Mouse (Mus musculus) heart, embryonic 11.5 days (tissue): ENCODE results near the gene 4931414P19Rik. TPM values are rescaled to one million over a fixed set of nuclear protein-coding genes. Genes with fewer than 3 reads are reported as not detected.

Source experiments
- ATAC-seq: fragments of 200-750 bp; cut with Nextera tagmentation; replicated peaks from 2 replicates; pipeline ENCODE4 v1.8.0; 2017; ENCODE audit warnings: moderate library complexity; ENCODE audit not compliant: insufficient number of reproducible peaks, low FRiP score, low TSS enrichment
- H3K27ac ChIP-seq: fragments of 300-500 bp; sonication (generic); 2 replicates; pipeline ENCODE4 v1.5.1; 2014; ENCODE audit warnings: mild to moderate bottlenecking, low read depth, low read length
- H3K27me3 ChIP-seq: fragments of 300-500 bp; sonication (generic); 2 replicates; pipeline ENCODE4 v1.6.1; 2014; ENCODE audit warnings: mild to moderate bottlenecking, low read length, mixed read lengths; ENCODE audit not compliant: control insufficient read depth, insufficient read depth
- H3K36me3 ChIP-seq: fragments of 300-500 bp; sonication (generic); 2 replicates; pipeline ENCODE4 v1.6.1; 2014; ENCODE audit warnings: mild to moderate bottlenecking, low read length, moderate library complexity, mixed read lengths; ENCODE audit not compliant: control insufficient read depth, insufficient read depth
- H3K4me1 ChIP-seq: fragments of 300-500 bp; sonication (generic); 2 replicates; pipeline ENCODE4 v1.6.1; 2014; ENCODE audit warnings: low read length; ENCODE audit not compliant: control insufficient read depth, insufficient read depth
- H3K4me2 ChIP-seq: fragments of 300-500 bp; sonication (generic); 2 replicates; pipeline ENCODE4 v1.6.1; 2014; ENCODE audit warnings: mild to moderate bottlenecking, moderate library complexity
- H3K4me3 ChIP-seq: fragments of 300-500 bp; sonication (generic); 2 replicates; pipeline ENCODE4 v1.5.1; 2014; ENCODE audit warnings: low read depth, low read length
- H3K9ac ChIP-seq: fragments of 300-500 bp; sonication (generic); 2 replicates; pipeline ENCODE4 v1.6.1; 2014; ENCODE audit warnings: mild to moderate bottlenecking, low read depth, low read length, moderate library complexity
- H3K9me3 ChIP-seq: fragments of 300-500 bp; sonication (generic); replicated peaks from 2 replicates; pipeline ENCODE4 v1.6.1; 2016; ENCODE audit warnings: low read length; ENCODE audit not compliant: control insufficient read depth
- WGBS: fragments of 180-500 bp; shearing (Covaris S2); extraction: QIAGEN DNeasy Blood & Tissue Kit; methylation state at CpG from one replicate; pipeline ENCODE4 v1.1.7; 2014; ENCODE audit not compliant: insufficient replicate concordance; 5-methylcytosine and 5-hydroxymethylcytosine counted together
- microRNA counts: library from miRNA; unstranded; fragments of <30 nt; microRNA quantifications from one replicate; lab custom pipeline; 2015
- microRNA-seq: library from miRNA; unstranded; fragments of <30 nt; microRNA quantifications from one replicate; pipeline ENCODE4, GENCODE M21; 2016; ENCODE audit warnings: borderline number of aligned reads
- polyA plus RNA-seq: library from polyadenylated mRNA; unstranded; fragments of >200 nt; fragmentation: Nextera tagmentation; extraction: Ambion mirVana; gene quantifications from 2 replicates; pipeline ENCODE4 v1.2.1, GENCODE M21; 2014

Gene 4931414P19Rik
- polyA plus RNA-seq, 1 experiment from 2014 or later = 4.5 TPM

DNA sequence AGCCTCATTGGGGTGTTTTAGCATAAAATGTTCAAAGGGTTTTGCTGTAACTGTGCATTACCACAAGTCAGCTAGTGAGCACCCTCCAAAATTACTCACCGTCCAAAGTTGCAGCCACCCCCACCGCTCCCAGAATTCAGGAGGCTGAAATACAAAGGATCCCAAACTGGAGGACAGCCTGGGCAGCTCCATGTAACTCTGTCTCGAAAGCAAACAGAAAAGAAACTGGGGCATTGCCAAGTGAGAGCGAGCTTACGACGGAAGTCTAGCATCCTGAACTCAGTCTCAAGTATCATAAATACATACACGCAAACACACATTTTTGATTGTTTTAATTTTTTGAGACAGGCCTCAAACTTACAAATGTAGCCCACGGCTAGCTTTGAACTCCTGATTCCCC is 48.5 kb downstream of the 4931414P19Rik start:
- Histone ChIP-seq H3K4me1 (peaks cover 4% of the 10 kb centered on the region; the same call in 1 of the 2 replicates), H3K9me3 (no peaks in the 10 kb centered on the region), H3K4me3 (no peak overlapping the region), H3K27me3 (no peaks in the 10 kb centered on the region), H3K9ac (no peak overlapping the region), H3K36me3 (no peaks in the 10 kb centered on the region), H3K27ac (no peak overlapping the region), H3K4me2 (no peak overlapping the region)
- no peak for ATAC-seq
- WGBS = 82% methylated on average over 8 of the region's 8 CpGs

DNA sequence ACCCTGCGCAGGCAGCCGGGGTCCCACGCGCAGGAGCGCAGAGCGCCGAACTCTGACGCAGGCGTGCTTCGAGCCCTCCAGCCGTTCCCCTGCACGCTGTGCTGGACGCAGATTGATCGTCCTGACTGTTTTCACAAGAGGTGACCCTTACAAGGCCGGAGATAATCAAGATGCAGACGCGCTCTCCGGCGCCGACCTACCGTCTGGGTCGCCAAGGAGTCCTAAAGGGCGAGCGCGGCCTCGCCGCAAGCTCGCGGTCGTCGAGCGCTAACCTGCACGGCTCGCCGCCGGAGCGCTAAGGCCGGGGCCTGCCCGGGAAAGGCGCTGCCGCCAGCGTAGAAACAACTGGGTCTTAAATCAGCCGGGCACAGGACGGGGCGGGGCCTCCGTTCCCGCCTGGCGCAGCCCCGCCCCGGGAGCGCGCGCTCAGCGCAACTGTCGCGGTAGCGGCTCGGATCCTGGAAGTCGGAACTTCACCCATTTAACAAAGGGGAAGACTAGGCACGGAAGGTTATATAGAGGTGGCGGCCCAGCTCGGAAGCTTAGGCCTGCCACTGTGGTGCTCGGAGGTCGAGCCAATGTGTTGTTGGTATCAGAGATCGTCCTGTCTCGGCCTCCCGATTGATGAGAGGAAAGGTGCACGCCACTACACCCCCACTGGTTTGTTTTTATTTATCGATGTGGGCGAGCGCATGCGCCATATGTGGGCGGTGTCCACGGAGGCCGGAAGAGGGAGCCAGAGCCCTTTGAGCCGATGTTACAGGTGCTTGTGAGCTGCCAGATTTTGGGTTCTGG is 51.6 kb downstream of the 4931414P19Rik start, which contains the start of gene Haus4:
Gene Haus4, minus strand, starts transcription at position 642 of the 795 bp plus-strand sequence.
- no peaks in the 10 kb centered on the region for H3K27me3 ChIP-seq
- peak within 1 kb of the TSS; percentile 65 for H3K4me3 ChIP-seq
- peak within 1 kb of the TSS; percentile 91 for H3K4me2 ChIP-seq
- peaks cover 4% of the 10 kb centered on the region; the same call in 1 of the 2 replicates for H3K4me1 ChIP-seq
- under 1% methylated on average over 76 of the region's 76 CpGs for WGBS
- no peaks in the 10 kb centered on the region for H3K9me3 ChIP-seq
- peak within 1 kb of the TSS; percentile 95 for H3K27ac ChIP-seq
- H3K36me3 ChIP-seq = peaks cover 10% of the 10 kb centered on the region
- peak within 1 kb of the TSS; percentile 90 for H3K9ac ChIP-seq
- ATAC-seq = peak; percentile 91

DNA sequence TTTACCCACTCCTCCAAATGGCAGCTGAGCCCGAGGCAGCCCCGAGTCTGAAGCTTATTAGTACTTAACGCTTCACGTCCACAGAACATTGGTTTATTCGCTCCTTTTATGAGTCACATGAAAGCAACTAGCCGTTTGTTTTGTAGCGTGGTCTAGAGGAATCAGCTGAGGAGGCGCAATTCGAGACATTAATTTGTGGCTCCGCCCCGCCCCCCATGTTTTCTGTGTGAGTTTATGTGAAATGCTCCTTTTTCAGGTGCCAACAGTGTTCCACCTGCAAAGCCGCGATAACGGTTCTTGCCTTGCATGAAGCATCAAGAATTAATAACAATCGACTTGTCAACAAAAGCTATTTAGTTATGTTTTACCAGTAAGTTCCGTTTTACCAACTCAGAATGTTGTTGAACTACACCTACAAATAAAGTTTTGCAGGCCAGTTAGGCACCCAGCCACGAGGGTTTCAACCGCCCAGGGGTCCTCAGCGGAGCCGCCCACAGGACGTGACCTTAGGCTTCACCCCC is 52.3 kb downstream of the 4931414P19Rik start:
- WGBS = 6% methylated on average over 21 of the region's 21 CpGs
- Histone ChIP-seq H3K9me3 (no peaks in the 10 kb centered on the region), H3K4me2 (peak overlapping the region; percentile 91), H3K36me3 (peaks cover 17% of the 10 kb centered on the region), H3K27me3 (no peaks in the 10 kb centered on the region), H3K27ac (peak overlapping the region; percentile 95), H3K4me3 (peak overlapping the region; percentile 65), H3K4me1 (peaks cover 4% of the 10 kb centered on the region; the same call in 1 of the 2 replicates), H3K9ac (peak overlapping the region; percentile 90)
- ATAC-seq = no peak

DNA sequence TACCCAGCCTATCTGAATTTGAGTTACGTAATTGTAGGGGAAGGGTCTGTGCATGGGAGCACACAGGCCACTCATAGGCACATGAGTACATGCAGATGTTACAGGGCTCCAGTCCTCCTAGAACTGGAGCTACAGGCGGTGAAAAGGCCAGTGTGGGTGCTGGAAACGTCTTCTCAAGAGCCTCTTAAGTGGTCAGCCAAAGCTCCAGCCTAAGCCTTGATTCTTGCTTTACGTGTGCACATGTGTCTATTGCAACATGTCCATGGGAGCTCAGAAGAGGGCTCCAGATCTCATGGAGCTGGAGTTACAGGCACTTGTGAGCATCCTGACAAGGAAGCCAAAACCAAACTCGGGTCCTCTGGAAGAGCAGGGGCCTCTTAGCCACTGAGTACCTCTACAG is 61.1 kb downstream of the 4931414P19Rik start:
- Histone ChIP-seq H3K9ac (no peak overlapping the region), H3K4me3 (no peak overlapping the region), H3K4me1 (0 out of 2 replicates have a peak, but pooled peaks cover 2% of the 10 kb centered on the region), H3K9me3 (no peaks in the 10 kb centered on the region), H3K27ac (no peak overlapping the region), H3K4me2 (no peak overlapping the region), H3K36me3 (peaks cover 26% of the 10 kb centered on the region), H3K27me3 (no peaks in the 10 kb centered on the region)
- WGBS = 86% methylated on average over 5 of the region's 5 CpGs
- no peak for ATAC-seq

DNA sequence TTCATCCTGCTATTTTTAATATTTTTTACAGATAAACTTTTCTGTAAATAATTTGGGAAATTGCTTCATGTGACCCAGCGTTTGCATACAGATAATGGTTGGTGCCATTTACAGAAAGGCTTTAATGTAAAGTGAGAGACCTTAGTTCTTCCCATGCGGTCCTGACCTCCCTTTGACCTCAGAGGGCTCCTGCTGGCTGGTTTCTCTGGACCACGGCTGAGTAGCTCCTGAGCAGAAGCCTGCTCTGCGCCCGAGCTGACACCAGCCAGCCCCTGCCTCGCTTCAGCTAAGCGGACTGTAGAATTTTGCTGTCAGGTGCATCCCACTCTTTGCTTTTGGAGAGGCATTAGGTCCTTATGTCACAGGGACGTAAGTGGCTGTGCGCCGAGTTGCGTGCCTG is 65.0 kb downstream of the 4931414P19Rik start:
- Histone ChIP-seq H3K4me1 (0 out of 2 replicates have a peak, but pooled peaks cover 2% of the 10 kb centered on the region), H3K4me3 (no peak overlapping the region), H3K4me2 (no peak overlapping the region), H3K27ac (no peak overlapping the region), H3K9ac (no peak overlapping the region), H3K27me3 (no peaks in the 10 kb centered on the region), H3K9me3 (no peaks in the 10 kb centered on the region), H3K36me3 (0 out of 2 replicates have a peak, but pooled peaks cover 7% of the 10 kb centered on the region)
- no peak for ATAC-seq
- 62% methylated on average over 11 of the region's 11 CpGs for WGBS

DNA sequence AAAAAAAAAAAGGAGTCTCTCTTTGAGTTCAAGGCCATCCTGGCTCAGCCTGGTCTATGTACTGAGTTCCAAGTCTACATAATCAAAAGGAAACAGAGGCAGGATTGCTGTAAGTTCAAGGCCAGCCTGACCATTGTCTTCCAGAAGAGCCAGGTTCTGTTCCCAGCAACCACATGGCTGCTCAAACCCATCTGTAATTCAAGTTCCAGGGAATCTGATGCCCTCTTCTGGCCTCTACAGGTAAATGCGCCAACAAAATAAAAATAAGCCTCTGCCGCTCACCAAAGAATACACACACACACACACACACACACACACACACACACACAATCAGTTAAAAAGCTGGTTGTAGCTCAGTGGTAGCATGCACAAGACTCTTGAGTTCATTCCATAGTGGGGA is 67.2 kb downstream of the 4931414P19Rik start:
- Histone ChIP-seq H3K36me3 (0 out of 2 replicates have a peak, but pooled peaks cover 3% of the 10 kb centered on the region), H3K4me1 (0 out of 2 replicates have a peak, but pooled peaks cover 2% of the 10 kb centered on the region), H3K9me3 (no peaks in the 10 kb centered on the region), H3K27ac (no peak overlapping the region), H3K4me3 (no peak overlapping the region), H3K27me3 (no peaks in the 10 kb centered on the region), H3K9ac (no peak overlapping the region), H3K4me2 (no peak overlapping the region)
- WGBS = 68% methylated on average over 2 of the region's 2 CpGs
- no peak for ATAC-seq

MicroRNAs encoded within 50 kb of the gene (microRNA counts, 519-probe panel; counts per million panel counts)
- 32.2 counts per million for microRNA mmu-miR-686 (lab: Ali Mortazavi, UCI)

Small RNA genes lying within 50 kb of the gene (microRNA-seq; reads per million reads assigned to microRNA genes)
- gene Mir686 (not detected), gene Mir6948 (0.27 reads per million)

Other genes with a start within 250 kb of the 4931414P19Rik start
- 61.7 and 62.5 TPM in 2 replicates for gene Oxa1l, start 245.2 kb downstream of the 4931414P19Rik start, polyA plus RNA-seq
- gene Slc7a7, start 188.2 kb downstream of the 4931414P19Rik start, polyA plus RNA-seq = 8.0 TPM in 2 replicates
- gene Mrpl52, start 179.1 kb downstream of the 4931414P19Rik start, polyA plus RNA-seq = 242 and 250 TPM in 2 replicates
- gene Mmp14, start 174.4 kb downstream of the 4931414P19Rik start, polyA plus RNA-seq = 84.3 and 90.2 TPM in 2 replicates
- gene Lrp10, start 141.9 kb downstream of the 4931414P19Rik start, polyA plus RNA-seq = 31.8 and 35.2 TPM in 2 replicates
- 2.0 TPM in 2 replicates for gene Rem2, start 129.9 kb downstream of the 4931414P19Rik start, polyA plus RNA-seq
- gene Prmt5, start 88.5 kb downstream of the 4931414P19Rik start, polyA plus RNA-seq = 67.8 and 74.4 TPM in 2 replicates
- gene Haus4, start 51.4 kb downstream of the 4931414P19Rik start, polyA plus RNA-seq = 40.1 and 42.8 TPM in 2 replicates
- 23.4 and 30.7 TPM in 2 replicates for gene Ajuba, start 28.4 kb downstream of the 4931414P19Rik start, polyA plus RNA-seq
- 364 and 386 TPM in 2 replicates for gene Psmb5, start 12.0 kb upstream of the 4931414P19Rik start, polyA plus RNA-seq
- gene Psmb11, start 15.4 kb upstream of the 4931414P19Rik start, polyA plus RNA-seq = not detected in 2 replicates
- not detected in 2 replicates for gene Gm17606, start 35.0 kb upstream of the 4931414P19Rik start, polyA plus RNA-seq
- 2.9 and 3.1 TPM in 2 replicates for gene Cdh24, start 35.4 kb upstream of the 4931414P19Rik start, polyA plus RNA-seq
- 56.7 and 60.8 TPM in 2 replicates for gene 1700123O20Rik, start 80.2 kb upstream of the 4931414P19Rik start, polyA plus RNA-seq
- 72.1 and 96.8 TPM in 2 replicates for gene Acin1, start 80.9 kb upstream of the 4931414P19Rik start, polyA plus RNA-seq
- 0.15 and 0.36 TPM in 2 replicates for gene Gm29776, start 92.8 kb upstream of the 4931414P19Rik start, polyA plus RNA-seq
- gene Cebpe, start 106.2 kb upstream of the 4931414P19Rik start, polyA plus RNA-seq = not detected in 2 replicates
- gene Slc7a8, start 176.0 kb upstream of the 4931414P19Rik start, polyA plus RNA-seq = 4.8 and 5.6 TPM in 2 replicates
- gene Rnf212b, start 208.1 kb upstream of the 4931414P19Rik start, polyA plus RNA-seq = not detected in 2 replicates